Mouse (Mus musculus) kidney, adult 2 months (tissue): Measurements from ENCODE around the gene Igfbp2. TPM values are rescaled to one million over a fixed set of nuclear protein-coding genes. Genes with fewer than 3 reads are reported as not detected.

ENCODE experiments used
- DNase-seq: peaks from one replicate; pipeline ENCODE4 v3.0.0; 2021
- H3K27ac ChIP-seq: fragments of 200-500 bp; 2 replicates; pipeline ENCODE4 v1.5.1; 2012; ENCODE audit warnings: low read depth, low read length, control low read depth, inconsistent platforms; ENCODE audit not compliant: insufficient read depth
- H3K27me3 ChIP-seq: fragments of 200-500 bp; replicated peaks from 2 replicates; pipeline ENCODE4 v1.6.1; 2012; ENCODE audit warnings: mild to moderate bottlenecking, moderate library complexity, low read length, inconsistent platforms; ENCODE audit not compliant: control insufficient read depth, insufficient read depth
- H3K36me3 ChIP-seq: fragments of 200-500 bp; 2 replicates; pipeline ENCODE4 v1.6.1; 2012; ENCODE audit warnings: mild to moderate bottlenecking, moderate library complexity, low read length, inconsistent platforms; ENCODE audit not compliant: control insufficient read depth, insufficient read depth
- H3K4me1 ChIP-seq: fragments of 200-500 bp; 2 replicates; pipeline ENCODE4 v1.6.1; 2011; ENCODE audit warnings: low read length; ENCODE audit not compliant: control insufficient read depth, insufficient read depth
- H3K4me3 ChIP-seq: fragments of 200-500 bp; 2 replicates; pipeline ENCODE4 v1.5.1; 2011; ENCODE audit warnings: mild to moderate bottlenecking, low read depth, low read length, control low read depth; ENCODE audit not compliant: insufficient read depth
- CTCF ChIP-seq: fragments of 200-500 bp; conservative IDR thresholded peaks from 2 replicates; pipeline ENCODE4 v1.5.1; 2011; ENCODE audit warnings: low read depth, mild to moderate bottlenecking, control low read depth, low read length, moderate library complexity, mixed read lengths; ENCODE audit not compliant: insufficient read depth, insufficient read length
- POLR2A ChIP-seq: fragments of 200-500 bp; IDR thresholded peaks from one replicate; pipeline ENCODE4 v1.6.1; 2011; ENCODE audit warnings: low read depth, low read length, control low read depth
- whole genome bisulfite sequencing: fragments of 180-500 bp; shearing (Covaris S2); methylation state at CpG from one replicate; pipeline ENCODE4 v1.1.7; 2018; 5-methylcytosine and 5-hydroxymethylcytosine counted together
- polyA plus RNA-seq: library from polyadenylated mRNA; depleted of rRNA; stranded (reverse); fragments of >200 nt; gene quantifications from 2 replicates; pipeline ENCODE4 v1.2.3, GENCODE M21; 2012

Igfbp2 gene
- polyA plus RNA-seq, 1 experiment, result 12.6 TPM

- 0% methylated on average over 6 of the region's 6 CpGs for WGBS
- peak overlapping the region; percentile 87 for H3K27ac ChIP-seq
Observed at GRCm38 (mm10) chr1:72871337-72871696, 47.0 kb downstream of the Igfbp2 start.

GRCm38 (mm10) chr1:72871697-72872411 is 47.6 kb downstream of the Igfbp2 start:
- Histone ChIP-seq H3K4me1 (peaks cover 3% of the 10 kb centered on the region; the same call in 1 of the 2 replicates), H3K36me3 (no peaks in the 10 kb centered on the region), H3K27ac (peak overlapping the region; percentile 87), H3K4me3 (peak overlapping the region; percentile 45), H3K27me3 (no peaks in the 10 kb centered on the region)
- WGBS, result 1% methylated on average over 34 of the region's 34 CpGs
- DNase-seq, result peak; percentile 72
- TF ChIP-seq POLR2A, result no peak
- TF ChIP-seq CTCF, result no peak

More at GRCm38 (mm10) chr1:72871337-72871696, 47.0 kb downstream of the Igfbp2 start:
- Histone ChIP-seq H3K4me3 (peak overlapping the region; percentile 45), H3K4me1 (peaks cover 3% of the 10 kb centered on the region; the same call in 1 of the 2 replicates), H3K27me3 (no peaks in the 10 kb centered on the region), H3K36me3 (no peaks in the 10 kb centered on the region)
- no peak for DNase-seq
- TF ChIP-seq POLR2A (no peak), CTCF (no peak)

GRCm38 (mm10) chr1:72872521-72872920 is 48.2 kb downstream of the Igfbp2 start:
- peak overlapping the region; percentile 65 for H3K4me3 ChIP-seq
- WGBS, result under 1% methylated on average over 8 of the region's 8 CpGs
- TF ChIP-seq CTCF (no peak), POLR2A (no peak)
- peak overlapping the region; percentile 84; the same call in 1 of the 2 replicates for H3K27ac ChIP-seq
- no peaks in the 10 kb centered on the region for H3K27me3 ChIP-seq
- DNase-seq, result peak; percentile 94
- H3K4me1 ChIP-seq, result peaks cover 3% of the 10 kb centered on the region; the same call in 1 of the 2 replicates
- no peaks in the 10 kb centered on the region for H3K36me3 ChIP-seq

- no peaks in the 10 kb centered on the region for H3K36me3 ChIP-seq
- peak overlapping the region; percentile 65 for H3K4me3 ChIP-seq
- TF ChIP-seq POLR2A (no peak), CTCF (no peak)
- no peak for DNase-seq
- peaks cover 3% of the 10 kb centered on the region; the same call in 1 of the 2 replicates for H3K4me1 ChIP-seq
- no peaks in the 10 kb centered on the region for H3K27me3 ChIP-seq
- WGBS, result under 1% methylated on average over 16 of the region's 16 CpGs
- H3K27ac ChIP-seq, result peak overlapping the region; percentile 84
Observed at GRCm38 (mm10) chr1:72873078-72873477, 48.8 kb downstream of the Igfbp2 start.

GRCm38 (mm10) chr1:72873511-72874286 is 49.4 kb downstream of the Igfbp2 start:
- H3K27ac ChIP-seq, result peak overlapping the region; percentile 84

GRCm38 (mm10) chr1:72874287-72875211 is 50.2 kb downstream of the Igfbp2 start, which contains the start of gene Igfbp5:
TSS of gene Igfbp5 (minus strand) at chr1:72874884.
- H3K36me3 ChIP-seq, result no peaks in the 10 kb centered on the region
- DNase-seq, result peak; percentile 93
- peak within 1 kb of the TSS; percentile 84 for H3K27ac ChIP-seq
- H3K4me3 ChIP-seq, result peak within 1 kb of the TSS; percentile 65
- peak; percentile 44 for TF ChIP-seq POLR2A
- no peak for TF ChIP-seq CTCF
- peaks cover 11% of the 10 kb centered on the region; the same call in 1 of the 2 replicates for H3K4me1 ChIP-seq
- under 1% methylated on average over 38 of the region's 38 CpGs for WGBS
- no peaks in the 10 kb centered on the region for H3K27me3 ChIP-seq

More at GRCm38 (mm10) chr1:72873511-72874286, 49.4 kb downstream of the Igfbp2 start:
- no peaks in the 10 kb centered on the region for H3K36me3 ChIP-seq
- H3K4me1 ChIP-seq, result peaks cover 8% of the 10 kb centered on the region; the same call in 1 of the 2 replicates
- under 1% methylated on average over 43 of the region's 43 CpGs for WGBS
- no peaks in the 10 kb centered on the region for H3K27me3 ChIP-seq
- peak overlapping the region; percentile 65 for H3K4me3 ChIP-seq
- peak; percentile 83 for DNase-seq
- peak; percentile 7 for TF ChIP-seq POLR2A
- no peak for TF ChIP-seq CTCF
